Mouse (Mus musculus) forebrain, embryonic 16.5 days (tissue): ENCODE results near the gene Tspan12. TPM values are rescaled to one million over a fixed set of nuclear protein-coding genes. Genes with fewer than 3 reads are reported as not detected.

Experiments
- ATAC-seq: fragments of 200-750 bp; cut with Nextera tagmentation; 2 replicates; pipeline ENCODE4 v1.8.0; 2017; ENCODE audit warnings: mild to moderate bottlenecking, moderate library complexity
- H3K27ac ChIP-seq: fragments of 300-500 bp; sonication (generic); 2 replicates; pipeline ENCODE4 v1.5.1; 2014; ENCODE audit warnings: low read length, control low read depth
- H3K27me3 ChIP-seq: fragments of 300-500 bp; sonication (generic); replicated peaks from 2 replicates; pipeline ENCODE4 v1.6.1; 2014; ENCODE audit warnings: low read length; ENCODE audit not compliant: control insufficient read depth, insufficient read depth
- H3K36me3 ChIP-seq: fragments of 300-500 bp; sonication (generic); 2 replicates; pipeline ENCODE4 v1.6.1; 2014; ENCODE audit not compliant: control insufficient read depth, insufficient read depth
- H3K4me1 ChIP-seq: fragments of 300-500 bp; sonication (generic); replicated peaks from 2 replicates; pipeline ENCODE4 v1.6.1; 2014; ENCODE audit warnings: low read length; ENCODE audit not compliant: control insufficient read depth, insufficient read depth
- H3K4me2 ChIP-seq: fragments of 300-500 bp; sonication (generic); 2 replicates; pipeline ENCODE4 v1.6.1; 2014; ENCODE audit warnings: mild to moderate bottlenecking, low read length, control low read depth
- H3K4me3 ChIP-seq: fragments of 300-500 bp; sonication (generic); replicated peaks from 2 replicates; pipeline ENCODE4 v1.5.1; 2014; ENCODE audit warnings: mild to moderate bottlenecking, low read length, control low read depth
- H3K9ac ChIP-seq: fragments of 300-500 bp; sonication (generic); replicated peaks from 2 replicates; pipeline ENCODE4 v1.6.1; 2014; ENCODE audit warnings: low read depth, low read length, control low read depth
- H3K9me3 ChIP-seq: fragments of 300-500 bp; sonication (generic); 2 replicates; pipeline ENCODE4 v1.6.1; 2016; ENCODE audit warnings: low read length; ENCODE audit not compliant: control insufficient read depth
- WGBS: fragments of 180-500 bp; shearing (Covaris S2); extraction: QIAGEN DNeasy Blood & Tissue Kit; methylation state at CpG from one replicate; pipeline ENCODE4 v1.1.7; 2014; 5-methylcytosine and 5-hydroxymethylcytosine counted together
- polyA plus RNA-seq: library from polyadenylated mRNA; unstranded; fragments of >200 nt; fragmentation: Nextera tagmentation; extraction: Ambion mirVana; gene quantifications from 2 replicates; pipeline ENCODE4 v1.2.1, GENCODE M21; 2015

Tspan12 gene
- polyA plus RNA-seq, 1 experiment from 2014 or later: 51.7 TPM

DNA sequence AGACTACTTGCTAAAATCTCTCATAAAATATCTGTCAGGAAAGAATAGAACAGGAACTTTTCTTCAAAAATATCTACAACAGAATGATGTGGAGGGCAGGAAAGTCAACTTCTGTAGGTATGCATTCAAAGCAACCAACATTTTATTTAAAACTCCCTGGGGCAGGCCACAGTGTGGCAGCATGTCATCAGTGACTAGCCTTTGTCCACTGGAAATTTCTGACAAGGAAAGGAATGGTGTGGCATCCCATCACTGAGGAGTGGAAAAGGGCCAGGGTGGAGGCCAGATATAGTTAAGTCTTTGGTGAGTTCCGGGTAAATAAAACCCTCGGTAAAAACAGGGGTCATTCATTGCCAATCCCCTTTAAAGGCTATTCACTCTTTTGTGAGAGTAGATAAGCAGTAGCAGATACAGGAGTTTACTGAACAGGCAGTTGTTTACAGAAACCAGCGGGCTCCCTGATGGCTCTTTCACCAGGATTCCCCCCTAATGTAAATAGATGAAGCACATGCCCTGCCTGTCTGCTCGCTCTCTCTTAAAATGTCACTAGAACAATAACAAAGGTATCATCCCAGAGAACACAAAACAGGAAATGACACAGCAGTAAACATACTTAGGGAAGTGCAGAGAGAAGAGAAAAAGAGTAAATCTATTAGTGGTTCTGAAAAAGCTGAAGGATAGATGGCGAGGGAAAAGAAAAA, 34.1 kb downstream of the Tspan12 start:
- Histone ChIP-seq H3K4me1 (no peaks in the 10 kb centered on the region), H3K4me2 (no peak overlapping the region), H3K27me3 (no peaks in the 10 kb centered on the region), H3K27ac (no peak overlapping the region), H3K9ac (no peak overlapping the region), H3K9me3 (no peaks in the 10 kb centered on the region), H3K4me3 (no peak overlapping the region), H3K36me3 (no peaks in the 10 kb centered on the region)
- 32% methylated on average over 5 of the region's 5 CpGs for WGBS
- ATAC-seq: no peak

DNA sequence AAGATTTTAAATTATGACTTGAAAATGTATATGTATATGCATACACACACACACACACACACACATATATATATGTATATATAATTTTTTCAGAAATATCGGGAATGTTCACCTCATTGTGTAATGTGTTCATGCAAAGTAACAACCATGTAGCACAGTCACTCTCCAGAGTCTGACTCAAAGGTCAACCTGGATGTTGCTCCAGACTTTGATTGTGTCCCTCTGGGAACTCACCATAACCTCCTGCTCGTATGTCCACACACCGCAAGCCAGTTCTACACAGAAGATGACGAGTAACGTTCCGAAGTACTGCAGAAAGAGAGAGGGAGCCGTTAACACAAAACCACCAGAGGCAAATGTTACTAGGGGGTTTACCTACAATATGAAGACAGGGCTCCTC, 46.3 kb downstream of the Tspan12 start:
- Histone ChIP-seq H3K9ac (no peak overlapping the region), H3K4me2 (no peak overlapping the region), H3K4me3 (no peak overlapping the region), H3K27me3 (no peaks in the 10 kb centered on the region), H3K4me1 (no peaks in the 10 kb centered on the region), H3K9me3 (no peaks in the 10 kb centered on the region), H3K36me3 (no peaks in the 10 kb centered on the region), H3K27ac (no peak overlapping the region)
- ATAC-seq: no peak
- 94% methylated on average over 7 of the region's 7 CpGs for WGBS

DNA sequence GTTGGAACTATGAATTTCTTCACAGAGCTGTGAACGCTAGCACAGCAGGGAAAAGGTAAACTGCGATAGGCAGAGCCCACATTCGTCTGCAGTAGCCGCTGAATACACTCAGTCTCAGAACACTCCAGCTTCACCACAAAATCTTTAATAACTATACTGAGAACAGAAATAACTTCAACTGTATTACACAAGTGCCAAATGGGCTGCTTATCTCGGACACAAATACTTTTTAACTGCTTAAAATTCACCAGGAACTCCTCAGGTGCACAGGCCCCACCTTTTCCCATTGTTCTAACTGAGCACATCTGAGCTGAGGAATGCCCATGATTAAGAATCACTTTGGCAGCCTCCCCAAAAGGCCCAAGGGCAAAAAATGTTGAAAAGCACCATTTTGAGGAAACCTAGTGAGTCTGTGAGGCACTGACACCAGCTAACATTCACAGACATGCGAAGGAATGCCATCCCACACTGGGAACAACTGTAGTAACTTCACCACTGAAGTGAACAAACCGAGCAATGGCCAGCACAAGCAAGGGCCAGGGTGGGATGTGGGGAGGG, 47.2 kb downstream of the Tspan12 start:
- 79% methylated on average over 7 of the region's 7 CpGs for WGBS
- Histone ChIP-seq H3K4me1 (no peaks in the 10 kb centered on the region), H3K27ac (no peak overlapping the region), H3K4me2 (no peak overlapping the region), H3K9me3 (no peaks in the 10 kb centered on the region), H3K4me3 (no peak overlapping the region), H3K27me3 (no peaks in the 10 kb centered on the region), H3K36me3 (no peaks in the 10 kb centered on the region), H3K9ac (no peak overlapping the region)
- ATAC-seq: no peak

DNA sequence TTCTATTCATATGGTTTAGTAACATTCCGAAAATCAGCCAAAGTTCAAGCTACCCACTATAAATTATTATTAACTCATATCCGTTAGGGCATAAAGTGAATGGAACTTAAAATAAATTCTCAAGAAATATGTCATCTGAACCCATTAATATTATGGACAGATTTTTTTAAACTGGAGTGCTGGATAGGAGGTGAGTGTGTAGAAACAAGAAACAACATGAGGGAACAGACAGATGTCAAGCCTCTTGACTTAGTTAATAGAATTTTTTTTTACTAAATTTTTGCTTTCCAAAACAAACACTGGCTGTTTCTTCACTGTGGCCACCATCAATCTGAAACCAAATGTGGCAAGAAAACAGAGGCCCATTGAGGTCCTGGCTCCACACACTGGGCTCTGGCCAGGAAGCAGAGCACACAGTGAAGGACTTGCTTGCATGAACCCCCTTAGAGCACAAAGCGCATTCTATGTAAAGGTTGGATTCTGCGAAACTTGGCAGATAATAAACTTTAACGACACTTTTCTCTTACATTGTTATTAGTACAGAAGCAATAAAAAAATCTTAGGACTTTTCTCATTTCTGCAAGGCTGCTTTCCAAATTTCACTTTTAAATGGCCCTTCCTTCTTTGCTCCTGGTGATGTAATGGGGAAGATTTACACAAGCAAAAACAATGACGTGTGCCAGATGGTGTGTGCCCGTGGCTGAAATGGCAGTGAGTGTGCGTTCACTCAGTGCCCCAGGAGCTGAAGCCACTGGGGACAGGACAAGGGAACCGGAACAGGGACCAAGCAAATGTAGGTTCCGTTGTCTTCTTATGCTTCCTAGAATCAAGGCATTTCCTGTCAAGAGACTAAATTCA, 48.6 kb downstream of the Tspan12 start:
- Histone ChIP-seq H3K36me3 (no peaks in the 10 kb centered on the region), H3K9me3 (no peaks in the 10 kb centered on the region), H3K4me3 (no peak overlapping the region), H3K27me3 (no peaks in the 10 kb centered on the region), H3K4me1 (no peaks in the 10 kb centered on the region), H3K9ac (no peak overlapping the region), H3K4me2 (no peak overlapping the region), H3K27ac (peak overlapping the region; percentile 1; the same call in 1 of the 2 replicates)
- WGBS: 60% methylated on average over 10 of the region's 10 CpGs
- peak; percentile 94 for ATAC-seq

DNA sequence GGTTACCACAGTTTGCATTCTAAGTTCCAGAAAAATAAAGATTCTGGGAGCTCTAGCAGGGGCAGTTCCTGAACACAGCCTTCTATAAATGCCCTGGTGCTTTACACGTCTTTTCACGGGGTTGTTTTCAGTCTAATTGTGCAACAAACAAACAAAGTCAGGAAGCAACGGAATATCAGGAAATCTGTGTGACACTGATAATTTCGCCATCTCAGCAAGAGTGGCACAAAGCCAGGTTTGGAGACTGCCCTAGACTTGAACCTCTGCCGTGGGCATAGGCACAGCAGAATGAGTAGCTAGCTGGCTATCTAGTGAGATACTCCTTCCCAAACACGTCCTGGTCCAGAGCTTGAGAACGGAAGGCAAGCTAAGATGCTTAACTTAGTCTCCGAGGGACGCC, 53.7 kb downstream of the Tspan12 start:
- H3K9me3 ChIP-seq: no peaks in the 10 kb centered on the region
- H3K4me2 ChIP-seq: no peak overlapping the region
- no peak for ATAC-seq
- H3K27ac ChIP-seq: no peak overlapping the region
- 90% methylated on average over 9 of the region's 9 CpGs for WGBS
- H3K9ac ChIP-seq: no peak overlapping the region
- H3K4me1 ChIP-seq: no peaks in the 10 kb centered on the region
- no peak overlapping the region for H3K4me3 ChIP-seq
- H3K36me3 ChIP-seq: no peaks in the 10 kb centered on the region
- no peaks in the 10 kb centered on the region for H3K27me3 ChIP-seq

DNA sequence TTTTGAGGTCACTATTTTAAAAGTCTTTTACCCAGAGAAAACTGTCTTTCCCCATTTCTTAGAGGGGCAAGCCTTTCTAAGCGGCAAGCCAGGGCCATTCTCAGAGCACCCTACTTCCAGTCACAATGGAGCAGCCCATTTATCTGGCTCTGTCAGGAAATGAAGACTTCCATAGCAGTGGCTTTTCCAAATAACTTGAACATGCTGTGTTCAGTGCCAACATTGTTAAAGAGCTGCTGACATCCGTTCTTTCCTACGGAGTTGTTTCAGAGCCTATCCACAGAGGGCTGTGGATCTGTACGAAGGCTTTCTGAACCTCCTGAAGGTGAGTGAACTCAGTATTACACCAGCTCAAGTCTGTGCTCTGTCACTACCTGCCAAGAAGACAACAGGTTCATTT, 55.2 kb downstream of the Tspan12 start:
- no peaks in the 10 kb centered on the region for H3K36me3 ChIP-seq
- no peak overlapping the region for H3K27ac ChIP-seq
- H3K9me3 ChIP-seq: no peaks in the 10 kb centered on the region
- no peak overlapping the region for H3K4me2 ChIP-seq
- no peak overlapping the region for H3K9ac ChIP-seq
- ATAC-seq: no peak
- WGBS: 94% methylated on average over 4 of the region's 4 CpGs
- H3K4me1 ChIP-seq: no peaks in the 10 kb centered on the region
- H3K27me3 ChIP-seq: no peaks in the 10 kb centered on the region
- H3K4me3 ChIP-seq: no peak overlapping the region

DNA sequence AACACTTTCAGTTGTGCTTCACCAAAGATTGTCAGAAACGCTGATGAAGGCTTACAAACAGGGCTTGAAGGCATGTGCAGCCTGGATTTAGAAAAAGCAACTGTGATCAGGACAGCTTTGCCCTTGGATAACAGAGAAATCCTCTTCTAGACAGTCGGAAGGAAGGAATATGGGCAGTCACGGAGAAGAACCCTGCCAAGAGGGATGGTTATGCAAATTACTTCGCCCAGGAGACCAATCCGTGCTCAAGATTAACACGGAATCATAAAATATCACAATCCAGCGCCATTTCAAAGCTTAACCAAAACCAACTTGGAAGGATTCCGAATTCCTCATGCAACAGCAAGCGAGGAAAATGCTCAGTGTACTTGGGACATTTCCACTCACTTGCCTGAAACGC, 55.9 kb downstream of the Tspan12 start:
- ATAC-seq: no peak
- no peak overlapping the region for H3K4me3 ChIP-seq

DNA sequence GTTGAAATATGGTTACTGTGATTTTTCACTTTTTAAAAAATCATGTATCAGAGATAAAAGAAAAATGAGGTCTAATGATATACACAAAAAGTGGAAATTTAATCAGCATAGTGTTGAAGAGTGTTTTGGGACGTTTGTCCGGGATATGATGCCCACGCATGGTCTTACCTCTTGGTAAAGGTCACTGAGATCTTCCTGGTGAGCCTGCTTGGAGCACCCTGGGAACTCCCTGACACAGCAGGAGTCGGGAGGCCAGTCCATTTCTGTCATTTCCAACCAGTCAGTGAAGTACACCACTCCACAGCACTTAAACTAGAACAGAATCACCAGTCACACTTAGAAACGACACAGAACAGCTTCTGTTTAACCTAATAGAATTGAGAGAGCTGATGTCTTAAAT, 56.9 kb downstream of the Tspan12 start:
- no peaks in the 10 kb centered on the region for H3K9me3 ChIP-seq
- H3K4me2 ChIP-seq: no peak overlapping the region
- H3K36me3 ChIP-seq: no peaks in the 10 kb centered on the region
- no peak overlapping the region for H3K4me3 ChIP-seq
- no peak overlapping the region for H3K9ac ChIP-seq
- ATAC-seq: no peak
- H3K27me3 ChIP-seq: no peaks in the 10 kb centered on the region
- H3K4me1 ChIP-seq: no peaks in the 10 kb centered on the region
- H3K27ac ChIP-seq: no peak overlapping the region
- WGBS: 86% methylated on average over 5 of the region's 5 CpGs

More for the DNA sequence above, 55.9 kb downstream of the Tspan12 start:
- Histone ChIP-seq H3K27me3 (no peaks in the 10 kb centered on the region), H3K9me3 (no peaks in the 10 kb centered on the region), H3K36me3 (no peaks in the 10 kb centered on the region), H3K27ac (no peak overlapping the region), H3K4me1 (no peaks in the 10 kb centered on the region), H3K9ac (no peak overlapping the region), H3K4me2 (no peak overlapping the region)
- WGBS: 82% methylated on average over 10 of the region's 10 CpGs

DNA sequence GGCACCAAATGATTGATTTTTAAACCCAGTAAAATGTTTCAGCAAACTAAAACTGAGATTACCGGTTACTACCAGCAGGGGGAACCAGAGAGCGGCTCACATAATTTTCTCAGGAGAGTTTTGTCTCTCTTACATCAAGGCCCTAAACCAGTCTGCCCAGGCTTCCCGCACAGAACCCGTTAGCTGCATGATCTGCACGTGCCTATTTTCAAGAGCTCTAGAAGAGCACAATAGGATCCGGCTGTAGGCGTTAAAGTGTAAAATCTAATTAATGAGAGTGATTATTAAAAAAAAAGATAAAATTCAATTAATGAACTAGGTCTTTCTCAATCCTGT, 57.3 kb downstream of the Tspan12 start:
- H3K9me3 ChIP-seq: no peaks in the 10 kb centered on the region
- H3K4me2 ChIP-seq: no peak overlapping the region
- peak; percentile 94 for ATAC-seq
- 3% methylated on average over 7 of the region's 7 CpGs for WGBS
- no peaks in the 10 kb centered on the region for H3K4me1 ChIP-seq
- no peak overlapping the region for H3K4me3 ChIP-seq
- H3K27me3 ChIP-seq: no peaks in the 10 kb centered on the region
- H3K27ac ChIP-seq: no peak overlapping the region
- no peak overlapping the region for H3K9ac ChIP-seq
- H3K36me3 ChIP-seq: no peaks in the 10 kb centered on the region
